ENCODE assay signal across 13 mouse cellular contexts in the genomic region with DNA sequence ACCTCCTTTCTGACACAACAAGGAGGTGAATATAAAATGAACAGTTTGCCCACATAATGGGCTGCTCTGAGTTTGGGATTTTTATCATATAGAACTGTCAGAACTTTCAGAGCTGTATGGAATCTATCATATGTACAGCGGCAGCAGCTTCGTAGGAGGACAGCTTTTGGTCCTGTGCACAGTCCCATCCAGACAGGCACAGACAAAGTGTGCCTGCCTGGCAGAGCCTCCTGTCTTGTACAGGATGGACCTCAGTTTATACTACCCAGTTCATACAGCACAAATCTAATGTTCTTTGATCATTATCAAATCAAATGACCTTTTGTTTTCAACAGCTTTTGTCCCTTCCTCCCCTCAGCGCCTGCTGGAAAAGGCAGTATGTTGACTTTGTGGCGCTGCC.
A peak's percentile ranks its signal among the peaks of the same experiment; 100 is the strongest.
DNase-seq lines count a peak whose midpoint lies in the region; ATAC-seq and TF ChIP-seq lines count a peak whose summit lies in the region.
"Had no signal": no experiment of that assay in that cellular context is flagged by ENCODE, and none has a peak within 500 bp of the region (broad histone marks: within the 10 kb centered on the region; RNA-seq: fewer than 3 reads in every experiment).

No protein-coding gene starts in this region.

- no peaks in the 10 kb centered on the region for H3K27me3 ChIP-seq in heart, embryonic 12.5 days (replicated peaks)
- H3K27me3 ChIP-seq in lung, embryonic 14.5 days (ENCODE audit: insufficient read depth, low read length), result no peaks in the 10 kb centered on the region
- H3K27me3 ChIP-seq in forebrain, embryonic 15.5 days, result no peaks in the 10 kb centered on the region
- H3K27me3 ChIP-seq in midbrain, embryonic 16.5 days (ENCODE audit: control insufficient read depth, insufficient read depth, low read depth, low read length), result no peaks in the 10 kb centered on the region
- H3K27me3 ChIP-seq: limb, embryonic 15.5 days had no signal

- H3K36me3 ChIP-seq in heart, embryonic 12.5 days, result no peaks in the 10 kb centered on the region
- no peaks in the 10 kb centered on the region for H3K36me3 ChIP-seq in lung, embryonic 14.5 days (ENCODE audit: insufficient read depth)
- no peaks in the 10 kb centered on the region for H3K36me3 ChIP-seq in forebrain, embryonic 15.5 days
- H3K36me3 ChIP-seq in midbrain, embryonic 16.5 days (ENCODE audit: control insufficient read depth, insufficient read depth, low read length), result no peaks in the 10 kb centered on the region
- H3K36me3 ChIP-seq: limb, embryonic 15.5 days had no signal

- TF ChIP-seq CTCF in lung, embryonic 14.5 days (IDR thresholded peaks at IDR 0.05; ENCODE audit: low read depth), result no peak

- H3K27ac ChIP-seq in heart, embryonic 12.5 days (ENCODE audit: poor library complexity, severe bottlenecking), result 0 out of 2 replicates have a peak overlapping the region, but pooled peaks have one; percentile 10
- no peak overlapping the region for H3K27ac ChIP-seq in lung, embryonic 14.5 days (ENCODE audit: low read depth)
- H3K27ac ChIP-seq in forebrain, embryonic 15.5 days (replicated peaks), result peak overlapping the region; percentile 76
- H3K27ac ChIP-seq in midbrain, embryonic 16.5 days (ENCODE audit: low read length), result no peak overlapping the region
- H3K27ac ChIP-seq: left cerebral cortex, adult 2 months; limb, embryonic 15.5 days had no signal

- H3K4me3 ChIP-seq in heart, embryonic 12.5 days, result no peak overlapping the region
- H3K4me3 ChIP-seq in lung, embryonic 14.5 days (ENCODE audit: low read depth, low read length), result no peak overlapping the region
- no peak overlapping the region for H3K4me3 ChIP-seq in forebrain, embryonic 15.5 days
- H3K4me3 ChIP-seq in midbrain, embryonic 16.5 days (ENCODE audit: low read depth, low read length), result no peak overlapping the region
- H3K4me3 ChIP-seq: left cerebral cortex, adult 2 months; limb, embryonic 15.5 days had no signal

- peaks cover 36% of the 10 kb centered on the region for H3K4me1 ChIP-seq in heart, embryonic 12.5 days (replicated peaks)
- peaks cover 3% of the 10 kb centered on the region; the same call in 1 of the 2 replicates for H3K4me1 ChIP-seq in lung, embryonic 14.5 days (ENCODE audit: insufficient read depth)
- H3K4me1 ChIP-seq in forebrain, embryonic 15.5 days, result peaks cover 32% of the 10 kb centered on the region
- H3K4me1 ChIP-seq in midbrain, embryonic 16.5 days (ENCODE audit: control insufficient read depth, insufficient read depth, low read length), result peaks cover 21% of the 10 kb centered on the region

- no peak for ATAC-seq in heart, embryonic 12.5 days (ENCODE audit: insufficient number of reproducible peaks, low FRiP score)
- peak; percentile 43; the same call in 1 of the 2 replicates for ATAC-seq in lung, embryonic 14.5 days (ENCODE audit: insufficient read depth)
- no peak for ATAC-seq in forebrain, embryonic 15.5 days (replicated peaks)
- ATAC-seq in midbrain, embryonic 16.5 days, result peak; percentile 30; the same call in 1 of the 2 replicates

- H3K9ac ChIP-seq in heart, embryonic 12.5 days, result no peak overlapping the region
- H3K9ac ChIP-seq in lung, embryonic 14.5 days, result no peak overlapping the region
- no peak overlapping the region for H3K9ac ChIP-seq in forebrain, embryonic 15.5 days (replicated peaks)
- H3K9ac ChIP-seq in midbrain, embryonic 16.5 days (ENCODE audit: low read depth, low read length), result peak overlapping the region; percentile 32; the same call in 1 of the 2 replicates
- H3K9ac ChIP-seq: limb, embryonic 15.5 days had no signal

- no peak for DNase-seq in heart, adult 18-20 months
- DNase-seq in lung, embryonic 14.5 days, result no peak
- no peak for DNase-seq in lung, postnatal 14 days
- DNase-seq in gastrocnemius, postnatal 4 days (ENCODE audit: low spot score in 2 of 2), result no peak
- DNase-seq: embryo, embryonic 11 days; gastrocnemius, postnatal 36 days; lung, postnatal 10 days; right cerebral cortex, postnatal 4 days had no signal

- H3K9me3 ChIP-seq in heart, embryonic 12.5 days (replicated peaks), result no peaks in the 10 kb centered on the region
- H3K9me3 ChIP-seq in lung, embryonic 14.5 days (ENCODE audit: low read depth, low read length), result no peaks in the 10 kb centered on the region
- no peaks in the 10 kb centered on the region for H3K9me3 ChIP-seq in forebrain, embryonic 15.5 days
- H3K9me3 ChIP-seq in midbrain, embryonic 16.5 days (replicated peaks; ENCODE audit: control insufficient read depth, low read length, poor library complexity, severe bottlenecking), result no peaks in the 10 kb centered on the region
- H3K9me3 ChIP-seq: limb, embryonic 15.5 days had no signal

- 55% methylated on average over 4 of the region's 4 CpGs for WGBS in heart, embryonic 12.5 days
- 37% methylated on average over 4 of the region's 4 CpGs for WGBS in lung, embryonic 14.5 days
- 60% methylated on average over 4 of the region's 4 CpGs for WGBS in forebrain, embryonic 15.5 days
- WGBS in midbrain, embryonic 16.5 days, result 69% methylated on average over 4 of the region's 4 CpGs

- H3K4me2 ChIP-seq in heart, embryonic 12.5 days, result no peak overlapping the region
- no peak overlapping the region for H3K4me2 ChIP-seq in lung, embryonic 14.5 days
- no peak overlapping the region for H3K4me2 ChIP-seq in forebrain, embryonic 15.5 days (replicated peaks)
- no peak overlapping the region for H3K4me2 ChIP-seq in midbrain, embryonic 16.5 days (ENCODE audit: low read length)
- H3K4me2 ChIP-seq: limb, embryonic 15.5 days had no signal

Comparison
In these comparisons a context has a peak if more than half of its experiments do, and no peak if none do; other contexts are left out.
1. ATAC-seq: peak in lung, embryonic 14.5 days (single experiment) and midbrain, embryonic 16.5 days (single experiment); none in heart, embryonic 12.5 days (single experiment) and forebrain, embryonic 15.5 days (single experiment).
2. H3K27ac ChIP-seq: peak in heart, embryonic 12.5 days (single experiment) and forebrain, embryonic 15.5 days (single experiment); none in lung, embryonic 14.5 days (single experiment) and midbrain, embryonic 16.5 days (single experiment).